Comparison of ENCODE assay signal across 8 mouse cellular contexts in the genomic region with DNA sequence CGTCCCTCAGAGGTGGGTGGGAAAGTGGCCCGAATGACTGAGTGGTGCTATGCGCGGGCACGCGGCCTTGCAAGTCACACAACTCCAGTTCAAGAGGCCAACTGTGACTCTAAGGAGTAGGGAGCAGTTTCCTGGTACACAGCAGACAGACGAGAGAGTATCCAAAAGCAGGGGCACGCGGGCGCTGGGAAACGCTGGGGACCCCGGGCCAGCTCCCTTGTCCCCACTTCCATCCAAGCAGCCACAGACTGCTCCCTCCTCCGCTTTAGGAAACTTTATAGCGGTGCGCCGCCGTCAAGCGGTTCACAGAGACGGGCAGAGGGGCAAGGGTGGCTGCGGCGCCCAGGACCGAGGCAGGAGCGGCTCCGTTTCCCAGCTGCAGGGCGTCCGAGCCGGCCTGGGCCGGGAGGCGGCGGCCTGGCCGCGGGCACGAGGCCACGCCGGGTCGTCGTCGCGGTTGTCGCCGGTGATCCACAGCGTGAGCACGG. TPM values are rescaled to one million over a fixed set of nuclear protein-coding genes. Genes with fewer than 3 reads are reported as not detected.
DNase-seq lines count a peak whose midpoint lies in the region; ATAC-seq and TF ChIP-seq lines count a peak whose summit lies in the region.

No protein-coding gene starts in this region.

- H3K27ac ChIP-seq in kidney, postnatal 0 days, result no peak overlapping the region
- peak overlapping the region; percentile 79 for H3K27ac ChIP-seq in forebrain, embryonic 10.5 days
- H3K27ac ChIP-seq in intestine, postnatal 0 days (ENCODE audit: low read depth, low read length), result no peak overlapping the region
- no peak overlapping the region for H3K27ac ChIP-seq in neural tube, embryonic 14.5 days (ENCODE audit: low read depth, low read length)

- peaks cover 14% of the 10 kb centered on the region for H3K4me1 ChIP-seq in kidney, postnatal 0 days (replicated peaks; ENCODE audit: insufficient read depth, low read length)
- peaks cover 32% of the 10 kb centered on the region for H3K4me1 ChIP-seq in forebrain, embryonic 10.5 days
- peaks cover 2% of the 10 kb centered on the region; the same call in 1 of the 2 replicates for H3K4me1 ChIP-seq in intestine, postnatal 0 days (replicated peaks; ENCODE audit: control insufficient read depth, insufficient read depth, low read length)
- H3K4me1 ChIP-seq in neural tube, embryonic 14.5 days (ENCODE audit: control insufficient read depth, insufficient read depth, low read length), result peaks cover 14% of the 10 kb centered on the region; the same call in 1 of the 2 replicates

- peak overlapping the region; percentile 38 for H3K4me3 ChIP-seq in kidney, postnatal 0 days (replicated peaks; ENCODE audit: low read depth, low read length)
- H3K4me3 ChIP-seq in forebrain, embryonic 10.5 days, result peak overlapping the region; percentile 54
- peak overlapping the region; percentile 43 for H3K4me3 ChIP-seq in intestine, postnatal 0 days (ENCODE audit: low read depth, low read length)
- H3K4me3 ChIP-seq in neural tube, embryonic 14.5 days (ENCODE audit: low read depth, low read length), result peak overlapping the region; percentile 45

- peaks cover 23% of the 10 kb centered on the region for H3K27me3 ChIP-seq in kidney, postnatal 0 days (ENCODE audit: insufficient read depth, low read length)
- peaks cover 96% of the 10 kb centered on the region for H3K27me3 ChIP-seq in forebrain, embryonic 10.5 days (ENCODE audit: poor library complexity, severe bottlenecking)
- peaks cover 66% of the 10 kb centered on the region for H3K27me3 ChIP-seq in intestine, postnatal 0 days (replicated peaks; ENCODE audit: control insufficient read depth, insufficient read depth, low read length)
- peaks cover 26% of the 10 kb centered on the region for H3K27me3 ChIP-seq in neural tube, embryonic 14.5 days (ENCODE audit: control insufficient read depth, insufficient read depth, low read length)

- no peak for TF ChIP-seq CTCF in kidney, postnatal 0 days (IDR thresholded peaks at IDR 0.05; ENCODE audit: low read depth)
- no peak for TF ChIP-seq CTCF in intestine, postnatal 0 days (IDR thresholded peaks at IDR 0.05; ENCODE audit: low read depth)

- peak overlapping the region; percentile 44 for H3K9ac ChIP-seq in kidney, postnatal 0 days (ENCODE audit: low read depth, low read length)
- peak overlapping the region; percentile 40 for H3K9ac ChIP-seq in intestine, postnatal 0 days (ENCODE audit: low read depth, low read length)
- peak overlapping the region; percentile 60 for H3K9ac ChIP-seq in neural tube, embryonic 14.5 days (replicated peaks; ENCODE audit: low read depth, low read length)

- H3K4me2 ChIP-seq in kidney, postnatal 0 days (ENCODE audit: low read length), result peak overlapping the region; percentile 79
- peak overlapping the region; percentile 78 for H3K4me2 ChIP-seq in intestine, postnatal 0 days (replicated peaks; ENCODE audit: low read depth)
- peak overlapping the region; percentile 96 for H3K4me2 ChIP-seq in neural tube, embryonic 14.5 days (ENCODE audit: low read depth, low read length)

- DNase-seq in kidney, postnatal 0 days (ENCODE audit: low spot score), result peak; percentile 41
- DNase-seq in kidney, adult 9 months, result no peak
- peak; percentile 52 for DNase-seq in forebrain, embryonic 10.5 days (ENCODE audit: extremely low spot score, low spot score)
- no peak for DNase-seq in ovary, adult 18-20 months (ENCODE audit: low spot score)
- no peak for DNase-seq in ovary, postnatal 10 days (ENCODE audit: low spot score)

- no peaks in the 10 kb centered on the region for H3K9me3 ChIP-seq in kidney, postnatal 0 days (replicated peaks; ENCODE audit: low read length)
- no peaks in the 10 kb centered on the region for H3K9me3 ChIP-seq in forebrain, embryonic 10.5 days
- H3K9me3 ChIP-seq in intestine, postnatal 0 days (ENCODE audit: control insufficient read depth), result no peaks in the 10 kb centered on the region
- H3K9me3 ChIP-seq in neural tube, embryonic 14.5 days (ENCODE audit: control insufficient read depth, low read length), result no peaks in the 10 kb centered on the region

- no peaks in the 10 kb centered on the region for H3K36me3 ChIP-seq in kidney, postnatal 0 days (ENCODE audit: insufficient read depth, low read length)
- peaks cover 20% of the 10 kb centered on the region for H3K36me3 ChIP-seq in forebrain, embryonic 10.5 days (replicated peaks)
- no peaks in the 10 kb centered on the region for H3K36me3 ChIP-seq in intestine, postnatal 0 days (ENCODE audit: control insufficient read depth, insufficient read depth)
- H3K36me3 ChIP-seq in neural tube, embryonic 14.5 days (ENCODE audit: control insufficient read depth, insufficient read depth, low read length), result no peaks in the 10 kb centered on the region

- ATAC-seq in kidney, postnatal 0 days (replicated peaks; ENCODE audit: low FRiP score, low read depth), result 0 out of 2 replicates have a peak, but pooled peaks have one; percentile 2
- ATAC-seq in intestine, postnatal 0 days, result no peak
- peak; percentile 35; the same call in 1 of the 2 replicates for ATAC-seq in neural tube, embryonic 14.5 days (ENCODE audit: low read depth)
- no peak for ATAC-seq in cerebellum, adult (ENCODE audit: insufficient number of reproducible peaks, low FRiP score, low TSS enrichment)

- 2% methylated on average over 42 of the region's 43 CpGs for WGBS in kidney, postnatal 0 days
- WGBS in forebrain, embryonic 10.5 days, result under 1% methylated on average over 43 of the region's 43 CpGs
- 1% methylated on average over 43 of the region's 43 CpGs for WGBS in intestine, postnatal 0 days
- WGBS in neural tube, embryonic 14.5 days, result 1% methylated on average over 39 of the region's 43 CpGs

RNA-seq across cellular contexts. Expression of a gene that starts 1.1 kb away (rescaled TPM):
- polyA plus RNA-seq in kidney, postnatal 0 days (2015; fragmentation: Nextera tagmentation; extraction: Ambion mirVana), result not detected in 2 replicates
- not detected in 2 replicates for polyA plus RNA-seq in forebrain, embryonic 10.5 days (2016; fragmentation: Nextera tagmentation; extraction: Ambion mirVana)
- not detected in 2 replicates for polyA plus RNA-seq in intestine, postnatal 0 days (2015; fragmentation: Nextera tagmentation; extraction: Ambion mirVana)
- polyA plus RNA-seq in neural tube, embryonic 14.5 days (2014; fragmentation: Nextera tagmentation; extraction: Ambion mirVana), result not detected in 2 replicates

RNA-seq across cellular contexts. Expression of a gene that starts 32.3 kb away (rescaled TPM):
- 0.38 and 0.47 TPM in 2 replicates for polyA plus RNA-seq in kidney, postnatal 0 days (2015; fragmentation: Nextera tagmentation; extraction: Ambion mirVana)
- polyA plus RNA-seq in forebrain, embryonic 10.5 days (2016; fragmentation: Nextera tagmentation; extraction: Ambion mirVana), result 0.80 and 0.82 TPM in 2 replicates
- polyA plus RNA-seq in intestine, postnatal 0 days (2015; fragmentation: Nextera tagmentation; extraction: Ambion mirVana), result 0.16 and 0.33 TPM in 2 replicates
- 0.12 and 0.33 TPM in 2 replicates for polyA plus RNA-seq in neural tube, embryonic 14.5 days (2014; fragmentation: Nextera tagmentation; extraction: Ambion mirVana)

Comparison
In these comparisons a context has a peak if more than half of its experiments do, and no peak if none do; other contexts are left out.
1. DNase-seq: peak in kidney, postnatal 0 days (single experiment) and forebrain, embryonic 10.5 days (single experiment); none in kidney, adult 9 months (single experiment), ovary, adult 18-20 months (single experiment) and ovary, postnatal 10 days (single experiment).
2. ATAC-seq: peak in kidney, postnatal 0 days (single experiment) and neural tube, embryonic 14.5 days (single experiment); none in intestine, postnatal 0 days (single experiment) and cerebellum, adult (single experiment).
3. Peak in every context shown above with its lines, with median percentiles within 50 percentile points of each other: H3K4me2 ChIP-seq, H3K4me3 ChIP-seq and H3K9ac ChIP-seq.